Mouse (Mus musculus) neural tube, embryonic 10.5 days (tissue): Measurements from ENCODE around the gene Fgr.

Experiments used
- DNase-seq: peaks from one replicate; pipeline ENCODE4 v3.0.0-alpha.2; 2017; ENCODE audit warnings: low spot score; ENCODE audit errors: extremely low spot score

Fgr gene

DNA sequence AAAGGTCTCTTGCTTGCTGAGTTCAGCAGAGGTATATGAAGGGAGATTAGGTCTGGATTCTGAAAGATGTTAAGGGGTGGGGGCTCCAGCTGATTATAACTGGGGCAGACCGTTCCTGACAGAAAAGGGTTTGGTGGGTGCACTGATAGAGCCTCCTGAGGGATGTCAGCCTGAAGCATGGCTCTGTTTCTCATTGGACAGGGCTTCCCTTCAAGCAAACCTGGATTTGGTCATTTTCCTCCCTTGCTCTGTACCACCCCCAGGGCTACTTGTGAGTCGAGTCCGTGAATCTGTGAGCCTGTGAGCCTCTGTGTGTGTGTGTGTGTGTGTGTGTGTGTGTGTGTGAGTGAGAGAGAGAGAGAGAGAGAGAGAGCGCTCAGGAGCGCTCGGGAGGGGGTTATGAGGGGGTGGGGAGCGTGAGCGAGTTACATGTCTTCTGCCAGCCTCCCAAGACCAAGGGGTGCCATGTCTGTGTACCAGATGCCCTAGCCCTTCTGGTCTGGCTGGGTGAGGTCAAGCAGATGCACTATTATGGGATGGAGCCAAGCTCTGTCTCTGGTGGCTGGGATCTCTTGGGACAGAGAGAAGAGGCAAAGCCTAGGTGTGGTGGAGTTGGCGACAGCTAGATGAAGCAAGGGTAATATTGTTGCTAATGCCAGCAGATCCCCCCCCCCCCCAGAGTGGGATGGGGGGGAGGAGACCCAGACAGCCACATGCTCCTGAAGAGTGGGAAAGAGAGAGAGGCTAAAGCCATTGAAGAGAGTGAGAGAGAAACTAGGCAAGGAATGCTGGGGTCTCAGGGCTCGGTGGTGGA lies 41.2 kb downstream of the Fgr start:
- no peak for DNase-seq

DNA sequence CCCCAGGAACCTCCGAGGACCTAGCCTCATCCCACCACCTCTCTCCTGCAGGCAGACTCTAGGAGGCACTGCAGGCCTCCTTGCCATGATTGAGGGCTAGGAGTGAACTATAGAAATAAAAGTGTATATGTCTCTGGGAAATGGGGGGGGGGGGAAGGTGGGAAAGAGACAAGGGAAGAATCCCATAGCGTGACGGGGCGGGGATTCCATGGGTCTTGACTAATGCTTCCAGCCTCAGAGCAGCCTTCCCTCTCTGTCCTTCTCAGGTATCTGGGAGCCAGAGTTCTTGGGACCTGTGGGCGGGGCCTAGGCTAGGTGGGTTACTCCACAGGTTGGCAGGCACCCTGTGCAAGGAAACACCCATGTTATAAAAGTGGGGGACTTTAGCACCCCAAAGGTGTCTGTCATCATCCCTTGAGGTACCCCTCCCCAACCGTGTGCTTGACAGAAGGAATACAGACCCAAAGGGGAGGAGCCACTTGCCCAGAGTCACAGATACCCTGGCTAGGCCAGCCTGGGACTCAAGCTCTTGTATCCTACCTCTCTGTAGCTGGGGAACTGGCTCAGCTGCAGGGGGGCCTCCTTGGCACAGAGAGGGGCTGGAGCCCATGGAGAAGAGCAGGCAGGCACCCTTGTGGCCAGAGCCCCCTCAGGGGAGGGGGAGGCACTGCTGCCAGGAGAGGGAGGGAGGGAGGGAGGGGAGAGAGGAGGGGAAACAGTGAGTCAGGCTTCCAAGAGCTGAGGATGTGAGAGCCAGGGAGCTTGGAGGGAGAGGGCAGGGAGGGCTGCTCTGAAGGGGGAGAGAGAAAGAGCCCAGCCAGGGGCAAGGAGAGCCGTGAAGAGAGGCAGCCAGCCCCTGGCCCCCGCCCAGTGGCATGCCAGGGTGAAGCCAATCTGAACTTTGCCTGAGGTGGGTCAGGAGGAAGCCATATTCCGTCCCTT lies 42.1 kb downstream of the Fgr start:
- DNase-seq: no peak

DNA sequence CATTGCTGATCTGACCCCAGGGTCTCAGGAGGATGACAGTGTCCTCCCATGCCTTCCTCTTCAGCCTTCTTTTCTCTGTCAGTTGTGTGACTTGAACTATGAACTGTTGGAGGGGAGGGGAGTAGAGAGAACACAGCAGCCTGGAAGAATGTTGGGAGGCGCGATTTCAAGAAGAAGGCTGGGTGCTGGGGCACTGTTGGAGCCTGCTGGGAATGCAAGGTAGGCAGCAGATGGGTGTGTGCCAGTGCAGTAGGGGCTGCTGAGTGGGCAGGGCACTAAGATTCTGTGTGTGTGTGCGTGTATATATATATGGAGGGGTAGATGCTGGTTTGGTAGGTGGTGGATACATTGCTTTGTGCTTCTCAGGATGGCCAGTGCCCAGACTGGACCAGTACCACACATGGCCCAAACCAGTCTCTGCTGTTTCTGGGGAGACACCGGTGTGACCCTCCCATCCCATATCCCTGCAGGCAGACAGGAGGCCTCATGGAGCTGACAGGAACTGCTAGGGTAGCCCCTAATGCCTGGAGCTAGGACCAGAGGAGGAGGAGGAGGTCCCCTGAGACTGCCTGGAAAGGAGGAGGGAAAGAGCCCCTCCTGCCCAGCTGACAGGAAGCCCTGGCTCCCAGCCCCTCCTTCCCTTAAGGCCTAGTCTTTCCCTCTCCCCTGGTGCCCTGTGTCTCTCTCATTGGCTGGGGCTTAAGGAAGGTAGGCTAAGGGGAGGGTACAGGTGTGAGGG lies 43.0 kb downstream of the Fgr start:
- DNase-seq: no peak

DNA sequence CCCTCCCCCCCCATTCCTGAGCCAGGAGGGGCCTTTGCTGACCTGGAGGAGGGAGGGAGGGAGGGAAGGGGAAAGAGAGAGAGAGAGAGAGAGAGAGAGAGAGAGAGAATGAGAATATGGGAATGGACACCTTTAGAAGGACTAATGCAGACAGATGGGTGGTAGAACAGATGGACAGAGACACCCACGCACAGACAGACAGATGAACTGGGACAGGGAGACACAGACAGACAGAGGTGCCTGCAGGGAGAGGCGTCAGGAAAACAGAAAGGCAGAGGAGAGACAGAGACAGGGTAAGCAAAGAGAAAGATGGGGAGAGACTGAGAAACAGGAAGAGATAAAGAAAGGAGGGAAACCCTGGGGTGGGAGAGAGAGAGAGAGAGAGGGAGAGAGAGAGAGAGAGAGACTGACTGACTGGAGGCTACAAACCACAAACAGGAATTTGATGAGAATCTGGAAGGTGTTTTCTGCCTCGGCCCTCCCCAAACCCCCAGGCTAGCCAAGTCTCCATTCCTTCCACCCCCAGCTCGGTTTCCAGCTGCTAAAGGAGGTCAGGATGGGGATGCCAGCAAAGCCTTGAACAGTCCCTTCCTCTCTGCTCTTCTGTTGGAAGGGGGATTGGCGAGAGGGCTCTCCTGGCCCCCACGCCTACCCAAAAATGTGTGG lies 43.8 kb downstream of the Fgr start:
- DNase-seq: no peak

DNA sequence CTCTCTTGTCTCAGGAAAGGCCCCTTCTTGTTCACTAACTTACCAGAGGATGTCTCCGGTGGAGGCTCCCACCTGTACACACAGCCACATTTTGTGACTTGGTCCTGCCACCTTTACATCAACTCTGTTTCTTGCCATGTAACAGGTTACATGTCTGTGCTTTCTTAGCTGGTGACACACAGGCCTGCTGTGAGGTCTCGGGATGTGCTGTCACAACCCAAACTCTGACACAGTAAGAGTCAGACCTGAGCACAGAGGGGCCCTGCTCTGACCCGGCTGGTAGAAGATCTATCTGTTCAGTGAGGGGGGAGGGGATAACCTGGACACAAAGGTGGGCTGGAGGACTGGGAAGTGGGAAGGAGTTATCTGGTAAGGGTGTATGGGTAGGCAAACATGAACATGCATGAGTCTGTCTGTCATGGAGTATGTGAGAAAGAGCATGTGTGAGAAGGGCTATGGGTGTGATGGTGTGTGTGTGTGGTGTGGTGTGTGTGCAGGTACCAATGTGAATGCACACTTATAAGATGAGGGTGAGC lies 44.4 kb downstream of the Fgr start:
- no peak for DNase-seq

DNA sequence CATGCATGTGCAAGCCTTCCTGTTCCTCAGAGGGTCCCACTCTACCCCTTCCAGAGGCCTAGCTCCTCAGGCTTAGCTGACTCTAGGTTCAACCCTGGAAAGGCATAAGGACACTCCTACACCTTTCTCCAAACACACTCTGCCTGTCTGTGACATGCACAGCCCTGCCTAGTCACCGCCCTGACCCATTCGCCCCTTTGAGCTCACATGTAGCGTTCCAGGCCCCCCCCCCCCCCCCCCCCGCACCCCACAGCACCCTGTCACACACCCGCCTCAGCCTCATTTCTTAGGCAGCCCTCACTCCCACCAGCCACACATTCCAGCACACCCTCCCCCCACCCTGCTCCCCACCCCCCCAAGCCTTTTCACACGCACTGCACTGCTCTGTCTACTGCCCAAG lies 46.8 kb downstream of the Fgr start:
- no peak for DNase-seq

DNA sequence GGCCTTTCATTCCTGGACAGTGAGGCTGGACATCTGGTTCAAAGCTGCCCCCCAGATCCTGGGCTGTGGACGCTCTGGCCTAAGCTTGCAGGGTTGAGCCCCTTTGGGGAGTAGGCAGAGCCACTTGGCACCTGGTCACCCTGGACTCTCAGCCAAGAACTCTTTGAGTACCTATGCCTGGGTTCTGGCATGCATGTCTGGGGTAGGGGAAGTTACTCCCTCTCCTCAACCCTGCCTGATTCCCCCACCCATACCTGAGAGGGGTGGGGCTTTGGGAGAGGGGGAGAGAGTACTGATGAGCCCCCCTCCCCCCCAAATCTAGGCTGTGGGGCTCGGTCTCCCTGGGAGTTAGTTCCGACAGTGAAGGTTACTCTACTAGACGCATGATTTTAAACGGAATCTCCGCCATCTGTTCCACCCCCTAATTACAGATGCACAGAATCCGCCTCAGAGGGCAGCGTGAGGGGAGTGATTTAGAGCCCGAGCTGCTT lies 47.3 kb downstream of the Fgr start:
- DNase-seq: no peak

DNA sequence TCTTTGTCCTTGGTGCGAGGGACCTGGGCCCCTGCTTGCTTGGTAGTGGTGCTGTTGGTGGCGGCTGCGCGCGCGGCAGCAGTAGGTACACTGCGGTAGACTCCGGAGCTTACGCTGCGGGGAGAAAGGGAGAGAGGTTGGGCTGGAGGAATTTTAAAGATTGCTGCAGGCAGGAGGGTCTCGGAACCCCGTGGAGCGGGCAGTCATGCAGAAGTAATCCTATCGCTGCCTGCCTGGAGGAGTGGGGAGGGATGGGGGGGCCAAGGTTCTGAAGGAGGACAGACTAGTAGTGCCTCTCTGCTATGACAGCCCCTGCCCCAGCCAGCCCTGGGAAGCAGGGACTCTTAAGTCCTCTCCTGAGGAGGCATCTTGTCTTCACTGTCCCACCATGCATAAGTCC lies 48.3 kb downstream of the Fgr start:
- DNase-seq: no peak

DNA sequence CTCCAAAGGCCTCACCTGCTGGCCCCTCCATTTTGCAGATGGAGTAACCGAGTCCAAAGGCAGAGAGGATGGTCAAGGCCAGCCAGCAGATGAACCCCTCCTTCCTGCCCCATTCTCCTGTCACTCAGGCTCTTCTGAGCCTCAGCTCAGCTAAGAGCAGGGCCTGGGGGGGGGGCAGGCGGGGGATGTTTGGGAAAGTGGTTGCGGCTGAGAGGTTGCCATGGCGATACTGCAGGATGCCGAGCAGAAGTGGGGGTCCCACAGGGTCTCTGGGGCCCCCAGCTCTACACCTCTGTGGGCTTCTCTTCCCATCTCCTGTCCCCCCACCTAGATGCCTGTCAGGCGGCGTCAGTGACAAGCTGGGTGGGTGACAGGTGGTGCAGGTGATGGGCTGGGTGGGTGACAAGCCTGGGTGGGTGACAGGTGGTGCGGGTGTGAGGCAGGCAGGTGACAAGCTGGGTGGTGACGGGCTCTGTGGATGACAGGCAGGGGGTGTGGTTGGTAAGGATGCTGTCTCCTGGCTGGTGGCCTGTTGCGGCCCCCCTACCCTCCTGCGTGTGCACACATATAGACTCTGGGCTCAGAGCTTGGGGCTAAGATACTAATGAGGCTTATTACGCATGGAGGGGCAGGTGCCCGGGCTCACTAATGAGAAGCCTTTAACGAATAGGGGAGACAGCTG lies 49.2 kb downstream of the Fgr start:
- DNase-seq: no peak

DNA sequence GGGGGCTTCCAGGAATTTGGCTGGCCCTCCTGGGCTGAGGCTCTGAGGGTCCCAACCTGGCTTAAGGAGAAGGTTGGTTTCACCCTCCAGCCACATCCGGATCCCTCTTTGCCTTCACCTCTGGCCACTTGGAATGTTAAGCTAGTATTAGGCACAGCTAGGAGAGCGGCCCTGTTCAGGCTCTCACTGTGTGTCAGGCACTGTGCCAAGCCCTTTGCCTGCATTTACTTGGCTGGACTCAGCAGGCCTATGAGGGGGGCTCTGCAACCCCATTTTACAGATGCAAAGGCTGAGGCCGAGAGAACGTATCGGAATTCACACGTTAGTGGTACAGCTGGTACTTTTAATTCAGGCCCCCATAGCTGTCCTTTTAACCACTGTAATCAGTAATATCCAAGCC lies 49.7 kb downstream of the Fgr start:
- no peak for DNase-seq

DNA sequence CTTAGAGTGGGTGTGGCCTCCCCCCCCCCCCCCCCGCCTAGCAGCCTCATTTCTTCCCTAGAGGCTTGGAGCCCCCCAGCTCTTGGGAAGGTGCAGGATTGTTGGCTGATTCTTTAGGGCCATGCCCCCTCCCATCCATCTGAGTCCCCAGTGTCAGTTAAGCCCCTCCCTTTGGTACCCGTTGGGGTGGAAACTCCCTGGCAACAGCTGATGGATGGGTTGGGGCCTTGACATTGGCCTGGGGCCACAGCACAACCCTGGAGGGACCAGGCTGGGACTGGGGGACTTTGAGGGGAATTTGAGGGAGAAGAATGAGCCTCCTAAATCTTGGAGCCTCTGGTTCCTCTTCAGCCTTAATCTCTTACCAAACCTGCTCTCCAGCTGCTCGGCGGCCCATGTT lies 50.5 kb downstream of the Fgr start:
- no peak for DNase-seq

DNA sequence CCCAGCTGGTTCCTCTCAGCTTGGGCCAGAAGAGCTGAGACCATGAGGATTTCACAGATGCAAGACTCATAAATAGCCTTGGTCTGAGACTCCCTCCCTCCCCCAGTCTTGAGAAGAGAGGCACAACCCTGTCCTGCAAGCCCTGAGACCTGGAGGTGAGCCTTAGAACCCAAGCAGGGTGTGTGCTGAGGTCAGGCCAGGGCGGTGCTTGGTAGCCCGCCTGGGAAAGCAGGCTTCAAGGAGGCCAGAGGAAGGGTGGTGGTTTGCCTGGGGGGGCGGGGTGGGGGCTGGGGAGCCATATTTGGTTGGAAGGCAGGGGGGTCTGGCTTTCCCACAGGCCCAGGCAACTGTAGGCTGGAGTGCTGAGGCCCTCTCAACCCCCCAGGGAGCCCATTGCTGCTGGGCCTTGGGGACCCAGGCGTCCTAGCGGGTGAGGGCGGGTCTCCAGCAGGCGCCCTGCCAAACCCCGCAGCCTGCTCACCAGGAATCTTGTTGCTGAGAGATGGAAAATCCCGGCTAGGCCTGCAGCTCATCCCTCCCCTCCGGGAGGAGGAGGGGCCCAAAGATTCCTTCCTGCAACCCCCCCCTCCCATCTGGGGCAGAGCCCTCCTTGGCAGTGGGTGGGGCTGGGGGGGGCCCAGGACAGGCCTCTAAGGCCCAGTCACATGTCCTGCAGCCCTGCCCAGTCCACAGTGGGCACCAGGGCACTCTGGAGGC lies 51.2 kb downstream of the Fgr start:
- no peak for DNase-seq

DNA sequence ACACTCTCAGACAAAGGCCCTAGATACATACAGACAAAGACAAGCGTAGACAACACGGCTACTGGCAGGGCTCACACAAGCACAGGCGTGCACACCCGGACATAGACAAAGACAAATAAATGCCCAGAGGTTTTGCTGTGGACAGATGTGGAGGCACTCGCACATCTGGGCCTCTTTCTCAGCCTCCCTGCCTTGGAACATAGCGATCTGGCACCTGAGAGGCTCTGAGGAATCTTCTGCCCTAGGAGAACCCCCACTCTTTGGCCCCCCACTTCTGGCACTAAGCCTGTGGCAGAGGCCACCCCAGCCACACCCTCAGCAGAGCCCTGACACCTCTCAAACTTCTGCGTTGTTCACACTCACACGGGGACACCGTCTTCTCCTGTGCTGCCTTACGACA lies 52.4 kb downstream of the Fgr start:
- no peak for DNase-seq

DNA sequence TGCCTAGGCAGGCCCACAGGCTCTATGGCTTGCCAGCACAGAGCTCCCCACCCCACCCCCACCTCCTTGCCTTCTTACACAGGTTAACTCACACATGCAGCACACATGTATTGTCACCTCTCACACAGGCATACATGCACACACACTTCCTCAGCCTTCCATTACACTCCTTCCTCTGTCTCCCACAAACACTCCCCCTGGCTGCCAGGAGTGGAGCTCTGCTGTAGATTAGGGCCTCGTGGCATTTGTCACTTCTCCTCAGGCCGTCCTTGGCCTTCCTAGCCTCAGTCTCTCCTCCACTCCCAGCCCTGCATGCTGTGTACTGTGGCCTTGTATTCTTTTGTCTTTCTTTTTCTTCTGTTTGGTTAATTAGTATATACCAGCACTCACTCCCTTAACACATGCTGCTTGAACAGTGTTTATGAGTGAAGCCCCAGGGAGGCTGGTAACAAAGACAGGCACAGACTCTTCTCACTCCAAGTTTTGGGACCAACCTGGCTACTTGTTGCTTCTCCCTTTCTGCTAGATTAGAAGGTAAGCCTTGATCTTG lies 53.0 kb downstream of the Fgr start:
- no peak for DNase-seq

DNA sequence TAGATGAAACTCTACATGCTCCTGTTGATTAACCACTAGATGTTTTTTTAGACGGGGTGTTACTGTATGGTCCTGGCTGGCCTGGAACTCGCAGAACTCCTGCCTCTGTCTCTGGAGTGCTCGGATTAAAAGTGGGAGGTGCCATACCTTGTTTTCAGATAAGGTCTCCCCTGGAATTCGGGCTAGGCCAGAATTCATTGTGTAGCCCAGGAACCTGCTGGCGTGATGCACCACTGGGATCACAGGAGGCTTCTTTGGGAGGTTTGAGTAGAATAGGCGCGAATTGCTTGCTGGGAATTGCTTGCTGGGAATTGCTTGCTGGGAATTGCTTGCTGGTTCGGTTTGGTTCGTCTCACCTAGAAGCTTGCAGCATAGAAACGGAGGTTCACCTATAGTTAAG lies 53.8 kb downstream of the Fgr start:
- DNase-seq: no peak

DNA sequence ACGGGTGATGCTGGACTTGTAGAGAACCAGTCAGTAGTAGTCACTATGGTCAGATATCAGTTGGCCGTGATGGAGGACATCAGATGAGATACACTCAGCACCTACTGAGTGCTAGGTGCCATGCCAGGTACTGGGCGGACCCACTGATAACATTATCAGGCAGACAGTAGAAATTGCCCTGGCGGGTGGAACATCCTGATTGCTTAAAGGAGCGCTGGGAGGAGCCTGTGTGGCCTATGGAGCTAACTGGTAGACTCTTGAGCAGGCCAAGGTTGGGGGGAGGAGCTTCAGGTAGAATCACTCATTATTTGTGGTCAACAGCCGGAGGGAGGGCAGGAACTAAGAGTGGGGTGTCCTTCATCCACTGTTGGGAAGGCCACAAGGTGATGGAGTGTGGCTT lies 54.3 kb downstream of the Fgr start:
- no peak for DNase-seq

DNA sequence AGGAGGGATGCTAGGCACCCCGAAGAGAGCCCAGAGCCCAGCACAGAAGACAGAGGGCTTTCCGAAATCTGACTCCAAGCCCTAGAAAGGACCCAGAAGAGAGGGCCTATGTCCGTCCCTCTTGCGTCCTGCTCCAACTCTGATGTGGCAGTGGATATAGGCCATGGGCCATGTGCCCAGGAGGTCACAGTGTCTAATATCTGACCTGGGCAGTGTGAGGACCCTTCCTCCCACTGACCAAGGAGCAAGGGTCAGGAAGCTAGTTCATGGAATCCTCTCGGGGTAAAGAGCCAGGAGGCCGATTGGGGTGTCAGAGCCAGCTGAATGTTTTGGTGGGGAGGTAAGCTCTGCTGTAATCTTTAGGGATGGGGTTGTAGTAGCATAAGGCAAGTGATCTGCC lies 55.0 kb downstream of the Fgr start:
- no peak for DNase-seq

DNA sequence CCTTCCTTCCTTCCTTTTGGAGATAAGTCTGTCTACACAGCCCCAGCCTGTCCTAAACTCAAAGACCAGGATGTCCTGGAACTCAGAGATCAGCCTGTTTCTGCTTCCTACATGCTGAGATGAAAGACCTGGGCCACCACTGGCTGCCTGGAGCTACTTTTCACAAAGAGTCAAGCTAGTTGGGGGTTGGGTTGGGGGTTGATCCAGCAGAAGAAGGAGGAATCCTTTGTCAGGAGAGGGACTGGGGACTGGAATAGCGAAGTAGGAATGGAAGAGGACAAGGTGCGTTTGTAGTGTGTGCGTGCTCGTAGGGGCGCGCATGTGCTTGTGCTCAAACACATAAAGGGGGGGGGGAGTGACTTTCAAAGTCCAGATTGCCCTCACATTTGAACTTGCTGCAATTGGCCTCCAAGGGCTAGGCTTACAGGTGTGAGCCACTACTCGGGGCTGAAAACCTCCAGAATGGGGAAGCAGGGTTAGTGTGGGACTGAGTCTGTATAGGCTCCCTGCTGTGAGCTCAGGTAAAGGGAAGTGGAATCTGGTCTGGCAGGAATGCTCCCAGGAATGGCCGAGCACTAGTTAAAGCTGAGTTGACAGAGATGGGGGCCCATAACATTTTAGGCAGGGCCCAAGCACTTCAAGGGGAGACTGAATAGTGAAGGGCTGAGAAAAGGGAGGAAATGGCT lies 58.7 kb downstream of the Fgr start:
- no peak for DNase-seq

DNA sequence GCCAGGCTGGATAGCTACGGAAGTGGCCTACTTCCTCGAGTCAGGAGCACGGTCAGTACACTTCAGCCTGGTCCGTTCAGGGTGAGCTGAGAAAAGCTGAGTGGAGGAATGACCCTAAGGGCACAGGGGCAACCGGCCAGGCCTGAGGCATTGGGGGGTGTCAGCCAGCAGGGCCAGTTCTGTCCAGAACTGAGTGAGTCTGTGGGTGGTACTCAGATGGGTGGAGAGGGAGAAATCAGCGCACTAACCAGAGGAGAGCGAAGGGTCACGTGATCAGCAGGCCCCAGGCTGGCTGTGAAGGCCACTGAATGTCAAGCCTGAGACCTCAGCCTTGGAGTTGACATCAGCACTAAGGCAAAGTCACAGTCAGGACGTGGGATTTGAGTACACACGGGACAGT lies 60.6 kb downstream of the Fgr start:
- DNase-seq: no peak
